Mouse (Mus musculus) hindbrain, embryonic 16.5 days (tissue): Measurements from ENCODE around the gene Lamb1. TPM values are rescaled to one million over a fixed set of nuclear protein-coding genes. Genes with fewer than 3 reads are reported as not detected.

ENCODE experiments used
- ATAC-seq: fragments of 200-750 bp; cut with Nextera tagmentation; 2 replicates; pipeline ENCODE4 v1.8.0; 2017; ENCODE audit warnings: moderate TSS enrichment, moderate library complexity
- H3K27ac ChIP-seq: fragments of 300-500 bp; sonication (generic); 2 replicates; pipeline ENCODE4 v1.5.1; 2014; ENCODE audit warnings: low read depth, mild to moderate bottlenecking, control low read depth, low read length, moderate library complexity
- H3K27me3 ChIP-seq: fragments of 300-500 bp; sonication (generic); replicated peaks from 2 replicates; pipeline ENCODE4 v1.6.1; 2014; ENCODE audit warnings: low read length; ENCODE audit not compliant: control insufficient read depth, insufficient read depth
- H3K36me3 ChIP-seq: fragments of 300-500 bp; sonication (generic); 2 replicates; pipeline ENCODE4 v1.6.1; 2014; ENCODE audit warnings: mild to moderate bottlenecking, low read length, moderate library complexity, mixed read lengths; ENCODE audit not compliant: control insufficient read depth, insufficient read depth
- H3K4me1 ChIP-seq: fragments of 300-500 bp; sonication (generic); 2 replicates; pipeline ENCODE4 v1.6.1; 2014; ENCODE audit warnings: low read depth, low read length; ENCODE audit not compliant: control insufficient read depth, insufficient read depth
- H3K4me2 ChIP-seq: fragments of 300-500 bp; sonication (generic); 2 replicates; pipeline ENCODE4 v1.6.1; 2014; ENCODE audit warnings: mild to moderate bottlenecking, low read length, control low read depth, moderate library complexity
- H3K4me3 ChIP-seq: fragments of 300-500 bp; sonication (generic); 2 replicates; pipeline ENCODE4 v1.5.1; 2014; ENCODE audit warnings: mild to moderate bottlenecking, low read length, control low read depth, moderate library complexity
- H3K9ac ChIP-seq: fragments of 300-500 bp; sonication (generic); 2 replicates; pipeline ENCODE4 v1.6.1; 2014; ENCODE audit warnings: low read depth, mild to moderate bottlenecking, control low read depth, low read length, moderate library complexity
- H3K9me3 ChIP-seq: fragments of 300-500 bp; sonication (generic); 2 replicates; pipeline ENCODE4 v1.6.1; 2014; ENCODE audit warnings: mild to moderate bottlenecking, low read length, moderate library complexity; ENCODE audit not compliant: control insufficient read depth
- WGBS: fragments of 180-500 bp; shearing (Covaris S2); extraction: QIAGEN DNeasy Blood & Tissue Kit; methylation state at CpG from one replicate; pipeline ENCODE4 v1.1.7; 2014; 5-methylcytosine and 5-hydroxymethylcytosine counted together
- polyA plus RNA-seq: library from polyadenylated mRNA; unstranded; fragments of >200 nt; fragmentation: Nextera tagmentation; extraction: Ambion mirVana; gene quantifications from 2 replicates; pipeline ENCODE4 v1.2.1, GENCODE M21; 2015

Gene Lamb1
- polyA plus RNA-seq, 1 experiment from 2014 or later: 16.9 TPM

DNA sequence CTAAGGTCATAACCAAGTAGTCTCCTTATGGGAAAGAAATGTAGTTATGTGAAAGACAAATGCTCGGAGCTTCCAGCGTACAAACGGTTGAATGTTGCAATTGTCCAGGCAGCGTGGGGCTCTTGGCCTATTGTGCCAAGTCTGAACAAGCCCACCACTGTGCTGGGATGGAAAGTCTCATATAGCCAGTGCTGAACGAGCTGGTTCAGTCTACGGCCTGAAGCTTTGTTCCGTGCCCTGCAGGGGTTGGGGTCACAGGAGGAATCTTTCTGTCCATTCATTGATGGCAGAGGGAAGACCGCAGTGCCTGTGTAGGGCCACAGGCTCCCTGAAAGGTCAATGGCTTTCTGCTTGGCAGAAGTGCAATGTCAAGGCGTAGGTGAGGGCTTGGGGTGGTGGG, 45.7 kb downstream of the Lamb1 start:
- no peak overlapping the region for H3K4me3 ChIP-seq
- no peaks in the 10 kb centered on the region for H3K27me3 ChIP-seq
- WGBS: 26% methylated on average over 9 of the region's 9 CpGs
- no peak overlapping the region for H3K4me2 ChIP-seq
- H3K9me3 ChIP-seq: peaks cover 5% of the 10 kb centered on the region; the same call in 1 of the 2 replicates
- H3K4me1 ChIP-seq: no peaks in the 10 kb centered on the region
- ATAC-seq: no peak
- H3K9ac ChIP-seq: no peak overlapping the region
- no peaks in the 10 kb centered on the region for H3K36me3 ChIP-seq
- H3K27ac ChIP-seq: no peak overlapping the region

DNA sequence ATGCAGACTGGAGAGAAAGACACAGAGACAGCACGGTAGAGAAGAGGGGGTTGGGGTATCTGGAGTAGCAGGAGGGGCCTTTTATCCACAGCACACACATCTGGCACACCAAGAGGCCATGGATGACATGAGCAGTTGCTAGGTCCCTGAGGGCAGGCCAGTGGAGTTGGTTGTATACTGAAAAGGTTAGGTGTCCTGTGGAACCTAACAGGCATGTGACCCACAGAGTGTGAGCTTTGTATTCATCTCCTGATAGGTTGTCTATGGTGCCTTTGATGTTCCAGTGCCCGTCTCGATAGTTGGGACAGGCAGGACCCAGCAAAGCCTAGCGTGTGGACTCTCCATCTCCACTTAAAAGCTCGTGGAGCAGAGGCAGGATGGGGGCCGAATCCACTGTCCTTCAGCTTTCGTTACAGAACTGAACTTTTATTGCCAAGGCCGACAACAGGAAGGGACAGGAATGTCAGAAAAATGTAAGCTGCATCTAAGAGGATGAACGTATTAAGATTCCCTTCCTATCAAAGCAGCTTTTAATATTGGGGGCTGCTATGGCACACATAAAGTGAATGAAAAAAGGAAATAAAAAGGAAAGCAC, 46.7 kb downstream of the Lamb1 start:
- Histone ChIP-seq H3K4me2 (no peak overlapping the region), H3K36me3 (no peaks in the 10 kb centered on the region), H3K4me1 (no peaks in the 10 kb centered on the region; the same call in 1 of the 2 replicates), H3K9ac (no peak overlapping the region), H3K27me3 (no peaks in the 10 kb centered on the region), H3K9me3 (peaks cover 5% of the 10 kb centered on the region; the same call in 1 of the 2 replicates), H3K4me3 (no peak overlapping the region), H3K27ac (no peak overlapping the region)
- ATAC-seq: no peak
- WGBS: 84% methylated on average over 9 of the region's 9 CpGs

DNA sequence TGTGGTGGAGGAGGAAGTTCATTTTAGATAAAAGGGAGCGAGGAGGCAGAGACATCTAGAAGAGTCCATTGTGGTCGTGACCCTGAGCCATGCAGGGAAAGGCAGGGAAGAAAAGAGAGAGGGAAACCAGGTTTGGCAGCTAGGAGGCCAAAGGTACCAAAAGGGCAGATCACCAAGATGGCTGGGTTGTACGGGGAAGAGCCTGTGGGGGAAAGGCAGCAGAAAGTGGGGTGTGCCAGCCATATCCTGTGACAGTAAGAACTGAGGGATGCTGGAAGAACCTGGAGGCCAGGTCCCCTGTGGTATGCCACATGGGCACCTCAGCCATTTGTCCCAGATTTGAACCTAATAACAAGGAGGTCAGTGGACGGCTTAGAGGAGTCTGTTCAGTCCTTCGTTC, 47.2 kb downstream of the Lamb1 start:
- no peak overlapping the region for H3K4me2 ChIP-seq
- peaks cover 5% of the 10 kb centered on the region; the same call in 1 of the 2 replicates for H3K9me3 ChIP-seq
- no peak overlapping the region for H3K27ac ChIP-seq
- no peaks in the 10 kb centered on the region for H3K27me3 ChIP-seq
- no peak for ATAC-seq
- H3K4me3 ChIP-seq: no peak overlapping the region
- 88% methylated on average over 5 of the region's 5 CpGs for WGBS
- no peaks in the 10 kb centered on the region; the same call in 1 of the 2 replicates for H3K4me1 ChIP-seq
- H3K36me3 ChIP-seq: no peaks in the 10 kb centered on the region
- no peak overlapping the region for H3K9ac ChIP-seq

DNA sequence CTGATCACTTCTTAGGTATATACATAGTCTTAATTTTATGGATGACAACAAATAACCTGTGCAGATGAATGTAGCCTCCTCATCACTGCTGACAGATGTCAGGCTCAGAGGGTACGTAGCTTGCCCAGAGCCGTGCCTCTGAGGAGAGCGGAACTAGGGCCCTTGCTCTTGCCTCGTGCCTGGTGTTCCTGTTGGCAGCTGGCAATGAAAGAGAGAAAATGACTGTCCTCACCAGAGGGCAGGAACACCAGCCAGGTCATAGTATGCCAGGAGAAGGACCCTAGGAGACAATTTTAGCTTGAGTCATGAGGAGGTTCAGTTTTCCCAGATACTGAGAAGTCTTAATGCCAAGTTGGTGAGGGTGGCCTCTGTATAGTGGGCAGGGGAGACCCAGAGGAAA, 48.1 kb downstream of the Lamb1 start:
- H3K9me3 ChIP-seq: peaks cover 5% of the 10 kb centered on the region; the same call in 1 of the 2 replicates
- no peak overlapping the region for H3K4me3 ChIP-seq
- H3K36me3 ChIP-seq: no peaks in the 10 kb centered on the region
- no peak overlapping the region for H3K9ac ChIP-seq
- H3K27ac ChIP-seq: no peak overlapping the region
- no peaks in the 10 kb centered on the region for H3K27me3 ChIP-seq
- WGBS: 86% methylated on average over 4 of the region's 4 CpGs
- no peak overlapping the region for H3K4me2 ChIP-seq
- ATAC-seq: no peak
- H3K4me1 ChIP-seq: no peaks in the 10 kb centered on the region; the same call in 1 of the 2 replicates

DNA sequence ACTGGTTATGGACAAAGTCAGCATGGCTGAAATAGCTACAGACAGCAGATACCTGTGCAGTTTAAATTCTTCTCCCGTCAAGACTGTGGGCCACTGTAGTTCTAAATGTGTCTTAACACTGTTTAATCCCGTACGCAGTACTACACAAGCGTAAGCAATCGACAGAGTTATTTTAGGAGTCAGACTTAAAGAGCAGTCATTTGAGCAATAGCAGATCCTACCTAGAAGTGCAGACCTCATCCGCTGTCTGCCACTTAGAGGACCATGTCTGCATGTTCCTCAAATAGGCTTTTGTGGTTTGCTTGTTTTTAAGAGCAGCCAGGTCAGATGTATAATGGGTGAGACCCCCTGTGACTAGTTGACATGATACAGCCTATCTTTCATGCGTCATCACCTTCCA, 49.3 kb downstream of the Lamb1 start:
- Histone ChIP-seq H3K27ac (no peak overlapping the region), H3K9me3 (peaks cover 5% of the 10 kb centered on the region; the same call in 1 of the 2 replicates), H3K4me2 (no peak overlapping the region), H3K9ac (no peak overlapping the region), H3K4me3 (no peak overlapping the region), H3K27me3 (no peaks in the 10 kb centered on the region), H3K36me3 (no peaks in the 10 kb centered on the region), H3K4me1 (no peaks in the 10 kb centered on the region; the same call in 1 of the 2 replicates)
- WGBS: 98% methylated on average over 7 of the region's 7 CpGs
- ATAC-seq: no peak

DNA sequence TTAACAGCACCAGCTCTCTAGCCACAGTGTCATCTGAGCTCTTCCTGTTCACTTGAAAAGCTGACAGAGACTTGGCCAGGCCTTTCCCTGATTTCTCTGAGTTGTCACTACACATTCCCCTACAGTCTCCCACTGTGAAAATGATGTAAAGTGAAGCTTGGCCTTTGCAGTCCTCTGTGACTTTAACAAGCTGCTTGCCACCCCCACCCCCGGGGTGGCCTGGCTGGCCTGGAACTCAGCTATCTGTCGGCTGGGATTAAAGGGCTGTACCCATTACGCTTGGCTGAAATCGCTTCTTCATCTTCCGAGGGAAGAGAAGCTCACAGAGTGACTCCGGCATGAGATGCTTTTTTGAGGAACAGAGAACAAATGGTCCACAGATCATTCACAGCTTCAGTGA, 50.9 kb downstream of the Lamb1 start:
- no peaks in the 10 kb centered on the region for H3K27me3 ChIP-seq
- no peak overlapping the region for H3K9ac ChIP-seq
- no peak for ATAC-seq
- no peak overlapping the region for H3K27ac ChIP-seq
- H3K4me3 ChIP-seq: no peak overlapping the region
- H3K36me3 ChIP-seq: no peaks in the 10 kb centered on the region
- H3K4me2 ChIP-seq: no peak overlapping the region
- H3K4me1 ChIP-seq: no peaks in the 10 kb centered on the region; the same call in 1 of the 2 replicates
- peaks cover 5% of the 10 kb centered on the region; the same call in 1 of the 2 replicates for H3K9me3 ChIP-seq
- WGBS: 68% methylated on average over 6 of the region's 6 CpGs

DNA sequence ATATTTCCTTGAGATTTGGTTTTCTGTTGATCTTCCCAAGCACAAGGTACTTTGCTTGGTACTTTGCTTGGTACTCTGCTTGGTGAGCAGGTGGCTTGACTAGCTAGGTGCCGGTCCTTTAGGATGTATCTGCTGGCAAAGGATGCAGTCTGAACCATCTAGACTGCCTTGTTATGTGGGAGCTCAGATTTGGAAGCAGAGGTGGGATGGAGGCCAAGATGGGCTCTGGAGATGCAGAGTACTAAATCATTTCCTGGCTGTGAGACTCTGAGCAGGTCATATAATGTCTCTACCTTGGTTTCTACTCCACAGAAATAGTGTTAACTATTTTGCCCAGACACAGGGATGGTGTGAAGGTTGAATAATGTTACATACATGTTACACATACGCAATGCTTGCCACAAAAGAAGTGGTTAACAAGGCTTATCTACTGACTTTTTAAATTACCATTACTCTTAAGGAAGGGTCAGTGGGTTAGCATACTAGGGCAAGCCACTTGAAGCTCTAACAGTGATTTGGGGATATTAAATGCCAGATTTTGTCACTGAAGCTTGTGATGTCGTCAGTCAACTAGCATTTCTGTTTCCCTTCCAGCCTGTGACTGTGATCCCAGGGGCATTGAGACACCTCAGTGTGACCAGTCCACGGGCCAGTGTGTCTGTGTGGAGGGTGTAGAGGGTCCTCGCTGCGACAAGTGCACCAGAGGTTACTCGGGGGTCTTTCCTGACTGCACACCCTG, 52.8 kb downstream of the Lamb1 start:
- Histone ChIP-seq H3K27me3 (no peaks in the 10 kb centered on the region), H3K4me3 (no peak overlapping the region), H3K4me1 (no peaks in the 10 kb centered on the region; the same call in 1 of the 2 replicates), H3K4me2 (no peak overlapping the region), H3K36me3 (no peaks in the 10 kb centered on the region), H3K9me3 (peaks cover 5% of the 10 kb centered on the region; the same call in 1 of the 2 replicates), H3K27ac (no peak overlapping the region), H3K9ac (no peak overlapping the region)
- 76% methylated on average over 7 of the region's 7 CpGs for WGBS
- ATAC-seq: peak; percentile 34; the same call in 1 of the 2 replicates

DNA sequence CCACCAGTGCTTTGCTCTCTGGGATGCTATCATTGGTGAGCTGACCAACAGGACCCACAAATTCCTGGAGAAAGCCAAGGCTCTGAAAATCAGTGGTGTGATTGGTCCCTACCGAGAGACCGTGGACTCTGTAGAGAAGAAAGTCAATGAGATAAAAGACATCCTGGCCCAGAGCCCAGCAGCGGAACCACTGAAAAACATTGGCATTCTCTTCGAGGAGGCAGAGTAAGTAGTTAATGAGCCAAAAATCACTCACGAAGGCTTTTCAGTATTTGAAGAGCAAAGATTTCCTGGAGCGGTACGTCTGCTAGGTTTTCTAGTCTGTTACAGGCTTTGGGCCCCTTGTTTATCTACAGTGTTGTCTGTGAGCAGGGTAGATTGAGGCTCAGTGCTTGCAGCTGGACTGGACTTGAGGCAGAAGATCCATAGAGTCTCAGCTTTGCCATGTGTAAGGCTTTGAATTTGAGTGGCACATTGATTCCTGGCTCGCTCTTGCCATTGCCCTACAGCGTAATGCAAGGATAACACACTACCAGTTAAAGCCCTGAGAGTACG, 53.5 kb downstream of the Lamb1 start:
- peak; percentile 77 for ATAC-seq

DNA sequence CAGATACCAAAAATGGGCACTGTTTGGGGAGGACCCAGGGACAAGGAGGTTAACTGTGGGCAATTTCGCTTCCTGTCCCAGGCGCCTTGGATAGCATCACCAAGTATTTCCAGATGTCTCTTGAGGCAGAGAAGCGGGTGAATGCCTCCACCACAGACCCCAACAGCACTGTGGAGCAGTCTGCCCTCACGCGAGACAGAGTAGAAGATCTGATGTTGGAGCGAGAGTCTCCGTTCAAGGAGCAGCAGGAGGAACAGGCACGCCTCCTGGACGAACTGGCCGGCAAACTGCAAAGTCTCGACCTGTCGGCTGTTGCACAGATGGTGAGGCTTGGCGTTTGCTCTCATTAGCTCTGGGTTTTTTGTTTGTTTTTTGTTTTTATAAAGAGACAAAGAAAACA, 55.8 kb downstream of the Lamb1 start:
- ATAC-seq: no peak
- no peak overlapping the region for H3K27ac ChIP-seq

More for the DNA sequence above, 53.5 kb downstream of the Lamb1 start:
- Histone ChIP-seq H3K9me3 (peaks cover 5% of the 10 kb centered on the region; the same call in 1 of the 2 replicates), H3K4me1 (no peaks in the 10 kb centered on the region; the same call in 1 of the 2 replicates), H3K4me2 (no peak overlapping the region), H3K9ac (no peak overlapping the region), H3K36me3 (no peaks in the 10 kb centered on the region), H3K4me3 (no peak overlapping the region), H3K27ac (no peak overlapping the region), H3K27me3 (no peaks in the 10 kb centered on the region)
- 52% methylated on average over 10 of the region's 10 CpGs for WGBS

More for the DNA sequence above, 55.8 kb downstream of the Lamb1 start:
- H3K9me3 ChIP-seq: no peaks in the 10 kb centered on the region
- WGBS: 78% methylated on average over 13 of the region's 13 CpGs
- no peak overlapping the region for H3K4me3 ChIP-seq
- peaks cover under 1% of the 10 kb centered on the region; the same call in 1 of the 2 replicates for H3K36me3 ChIP-seq
- no peak overlapping the region for H3K9ac ChIP-seq
- no peaks in the 10 kb centered on the region; the same call in 1 of the 2 replicates for H3K4me1 ChIP-seq
- no peak overlapping the region for H3K4me2 ChIP-seq
- H3K27me3 ChIP-seq: no peaks in the 10 kb centered on the region
